Mouse (Mus musculus) liver, embryonic 11.5 days (tissue): ENCODE measurements around the gene 4930402H24Rik. TPM values are rescaled to one million over a fixed set of nuclear protein-coding genes. Genes with fewer than 3 reads are reported as not detected.

Experiments used
- ATAC-seq: fragments of 200-750 bp; cut with Nextera tagmentation; replicated peaks from 2 replicates; pipeline ENCODE4 v1.8.0; 2017; ENCODE audit warnings: moderate number of reproducible peaks, mild to moderate bottlenecking, moderate TSS enrichment, moderate library complexity; ENCODE audit not compliant: low FRiP score
- DNase-seq: peaks from one replicate; pipeline ENCODE4 v3.0.0-alpha.2; 2017; ENCODE audit warnings: low spot score
- H3K27ac ChIP-seq: fragments of 300-500 bp; sonication (generic); 2 replicates; pipeline ENCODE4 v1.5.1; 2014; ENCODE audit warnings: mild to moderate bottlenecking, low read depth, low read length, control low read depth
- H3K27me3 ChIP-seq: fragments of 300-500 bp; sonication (generic); replicated peaks from 2 replicates; pipeline ENCODE4 v1.6.1; 2014; ENCODE audit warnings: low read length, mixed read lengths; ENCODE audit not compliant: control insufficient read depth, insufficient read depth
- H3K36me3 ChIP-seq: fragments of 300-500 bp; sonication (generic); 2 replicates; pipeline ENCODE4 v1.6.1; 2014; ENCODE audit warnings: mild to moderate bottlenecking, low read length, moderate library complexity, mixed read lengths; ENCODE audit not compliant: control insufficient read depth, insufficient read depth
- H3K4me1 ChIP-seq: fragments of 300-500 bp; sonication (generic); replicated peaks from 2 replicates; pipeline ENCODE4 v1.6.1; 2014; ENCODE audit warnings: low read length, mixed read lengths; ENCODE audit not compliant: control insufficient read depth, insufficient read depth
- H3K4me2 ChIP-seq: fragments of 300-500 bp; sonication (generic); 2 replicates; pipeline ENCODE4 v1.6.1; 2014; ENCODE audit warnings: mild to moderate bottlenecking, control low read depth, moderate library complexity
- H3K4me3 ChIP-seq: fragments of 300-500 bp; sonication (generic); 2 replicates; pipeline ENCODE4 v1.5.1; 2014; ENCODE audit warnings: low read depth, low read length, control low read depth
- H3K9ac ChIP-seq: fragments of 300-500 bp; sonication (generic); 2 replicates; pipeline ENCODE4 v1.6.1; 2014; ENCODE audit warnings: low read depth, low read length, control low read depth
- H3K9me3 ChIP-seq: fragments of 300-500 bp; sonication (generic); 2 replicates; pipeline ENCODE4 v1.6.1; 2016; ENCODE audit warnings: low read length, inconsistent platforms, mixed read lengths; ENCODE audit not compliant: control insufficient read depth
- WGBS: fragments of 180-500 bp; shearing (Covaris S2); extraction: QIAGEN DNeasy Blood & Tissue Kit; methylation state at CpG from one replicate; pipeline ENCODE4 v1.1.7; 2014; 5-methylcytosine and 5-hydroxymethylcytosine counted together
- polyA plus RNA-seq: library from polyadenylated mRNA; unstranded; fragments of >200 nt; fragmentation: Nextera tagmentation; extraction: Ambion mirVana; gene quantifications from 2 replicates; pipeline ENCODE4 v1.2.1, GENCODE M21; 2014

4930402H24Rik gene
- polyA plus RNA-seq, 1 experiment from 2014 or later = 20.6 TPM

GRCm38 (mm10) chr2:130749708-130750107, 156.5 kb downstream of the 4930402H24Rik start:
- no peak overlapping the region for H3K4me3 ChIP-seq
- no peak for DNase-seq
- 89% methylated on average over 3 of the region's 3 CpGs for WGBS
- peaks cover 14% of the 10 kb centered on the region for H3K36me3 ChIP-seq
- H3K27ac ChIP-seq = no peak overlapping the region
- H3K9me3 ChIP-seq = no peaks in the 10 kb centered on the region
- H3K27me3 ChIP-seq = no peaks in the 10 kb centered on the region
- H3K4me1 ChIP-seq = 0 out of 2 replicates have a peak, but pooled peaks cover 2% of the 10 kb centered on the region
- H3K4me2 ChIP-seq = no peak overlapping the region
- ATAC-seq = no peak
- H3K9ac ChIP-seq = no peak overlapping the region

DNA sequence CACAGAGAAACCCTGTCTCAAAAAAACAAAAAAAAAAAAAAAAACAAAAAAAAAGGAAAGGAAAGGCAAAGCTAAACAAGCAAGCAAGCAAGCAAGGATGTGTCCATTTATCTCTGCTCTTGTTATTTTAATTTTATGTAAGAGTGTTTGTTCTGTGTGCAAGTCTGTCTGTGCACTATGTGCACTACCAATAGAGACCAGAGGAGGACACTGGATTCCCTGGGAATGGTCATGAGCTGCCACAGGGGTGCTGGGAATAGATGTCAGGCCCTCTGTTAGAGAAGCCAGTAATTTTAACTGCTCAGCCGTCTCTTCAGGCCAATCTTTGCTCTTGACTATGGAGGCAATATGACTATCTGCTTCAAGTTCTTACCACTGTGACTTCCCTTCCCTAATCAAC, 162.6 kb downstream of the 4930402H24Rik start:
- no peak overlapping the region for H3K4me3 ChIP-seq
- DNase-seq = no peak
- no peak overlapping the region for H3K27ac ChIP-seq
- no peaks in the 10 kb centered on the region for H3K27me3 ChIP-seq
- H3K9me3 ChIP-seq = no peaks in the 10 kb centered on the region
- H3K4me2 ChIP-seq = no peak overlapping the region
- WGBS = 86% methylated on average over 1 of the region's 1 CpGs
- H3K36me3 ChIP-seq = peaks cover 18% of the 10 kb centered on the region
- no peak for ATAC-seq
- no peak overlapping the region for H3K9ac ChIP-seq
- no peaks in the 10 kb centered on the region for H3K4me1 ChIP-seq

DNA sequence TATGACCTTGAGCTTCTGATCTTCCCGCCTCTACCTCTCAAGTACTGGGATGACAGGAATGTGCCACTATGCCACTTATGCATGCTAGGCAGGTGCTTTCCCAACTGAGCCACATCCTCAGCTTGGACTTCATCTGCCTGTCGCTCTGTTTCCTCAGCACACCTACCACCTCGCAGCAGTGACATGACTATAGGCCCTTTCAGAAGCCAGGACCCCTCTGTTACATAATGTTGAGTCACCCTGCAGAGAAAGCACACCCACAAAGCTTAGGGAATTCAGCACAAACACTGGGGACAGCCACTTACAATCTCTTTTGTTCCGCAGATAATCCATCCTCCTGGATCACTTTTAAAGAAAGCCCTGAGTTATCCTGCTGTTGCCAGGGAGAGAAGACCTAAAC, 166.1 kb downstream of the 4930402H24Rik start:
- Histone ChIP-seq H3K27me3 (no peaks in the 10 kb centered on the region), H3K9me3 (no peaks in the 10 kb centered on the region), H3K4me1 (no peaks in the 10 kb centered on the region), H3K27ac (no peak overlapping the region), H3K36me3 (peaks cover 6% of the 10 kb centered on the region), H3K4me3 (no peak overlapping the region), H3K4me2 (no peak overlapping the region), H3K9ac (no peak overlapping the region)
- ATAC-seq (no peak), DNase-seq (no peak)
- WGBS = 71% methylated on average over 4 of the region's 4 CpGs

DNA sequence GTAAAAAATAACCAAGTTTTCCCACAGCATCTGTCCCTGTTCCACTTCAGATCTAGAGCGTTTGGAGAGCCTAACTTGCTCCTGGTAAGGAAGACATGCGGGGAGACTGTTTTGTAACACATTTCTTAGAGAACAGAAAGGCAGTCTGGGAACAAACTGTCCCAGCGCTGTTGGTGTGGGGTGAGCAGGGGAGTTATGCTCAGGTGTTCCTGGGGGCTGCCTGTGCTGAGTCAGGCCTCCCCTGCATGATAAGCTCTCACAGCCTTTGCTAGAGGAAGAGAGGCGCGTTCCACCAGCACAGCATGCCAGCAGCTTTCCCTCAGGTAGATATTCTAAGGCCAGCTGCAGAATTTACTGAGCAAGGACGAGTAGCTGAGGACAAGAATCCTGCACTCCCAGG, 168.2 kb downstream of the 4930402H24Rik start:
- no peaks in the 10 kb centered on the region for H3K27me3 ChIP-seq
- no peaks in the 10 kb centered on the region; the same call in 1 of the 2 replicates for H3K36me3 ChIP-seq
- H3K4me1 ChIP-seq = no peaks in the 10 kb centered on the region
- H3K4me3 ChIP-seq = no peak overlapping the region
- no peak overlapping the region for H3K4me2 ChIP-seq
- DNase-seq (no peak), ATAC-seq (no peak)
- H3K9ac ChIP-seq = no peak overlapping the region
- H3K9me3 ChIP-seq = no peaks in the 10 kb centered on the region
- H3K27ac ChIP-seq = no peak overlapping the region
- 80% methylated on average over 6 of the region's 6 CpGs for WGBS

- ATAC-seq = no peak
- H3K4me2 ChIP-seq = no peak overlapping the region
- H3K4me3 ChIP-seq = no peak overlapping the region
- no peaks in the 10 kb centered on the region for H3K4me1 ChIP-seq
- no peak for DNase-seq
- no peaks in the 10 kb centered on the region for H3K9me3 ChIP-seq
- WGBS = 77% methylated on average over 5 of the region's 5 CpGs
- no peak overlapping the region for H3K9ac ChIP-seq
- no peak overlapping the region for H3K27ac ChIP-seq
- no peaks in the 10 kb centered on the region for H3K27me3 ChIP-seq
- no peaks in the 10 kb centered on the region; the same call in none of the 2 replicates for H3K36me3 ChIP-seq
Observed at GRCm38 (mm10) chr2:130735281-130735680, 170.9 kb downstream of the 4930402H24Rik start.

GRCm38 (mm10) chr2:130733444-130733843, 172.8 kb downstream of the 4930402H24Rik start:
- 86% methylated on average over 2 of the region's 3 CpGs for WGBS
- no peak for DNase-seq
- Histone ChIP-seq H3K27ac (no peak overlapping the region), H3K4me2 (no peak overlapping the region), H3K36me3 (peaks cover 12% of the 10 kb centered on the region), H3K9ac (no peak overlapping the region), H3K4me3 (no peak overlapping the region), H3K27me3 (no peaks in the 10 kb centered on the region), H3K9me3 (no peaks in the 10 kb centered on the region), H3K4me1 (no peaks in the 10 kb centered on the region)
- no peak for ATAC-seq

DNA sequence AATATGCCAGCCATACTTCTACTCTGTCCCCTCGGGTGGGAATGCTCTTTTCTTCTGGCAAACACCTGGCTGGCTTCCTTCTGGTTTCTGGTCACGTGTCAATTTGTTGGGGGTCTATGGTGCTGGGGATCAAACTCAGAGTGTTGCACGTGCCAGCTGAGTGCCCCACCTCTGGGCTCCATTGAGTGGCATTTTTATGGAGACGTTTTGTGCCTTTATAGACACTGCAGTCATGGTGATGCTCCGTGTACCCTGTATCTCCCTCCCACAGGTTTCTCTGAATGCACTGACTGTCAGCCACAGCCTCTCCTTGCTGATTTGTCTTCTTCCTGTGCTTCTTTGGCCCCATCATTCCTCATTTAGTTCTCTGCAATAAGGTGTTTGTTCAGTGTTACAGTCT, 174.4 kb downstream of the 4930402H24Rik start:
- H3K4me3 ChIP-seq = no peak overlapping the region
- 75% methylated on average over 5 of the region's 5 CpGs for WGBS
- H3K4me1 ChIP-seq = no peaks in the 10 kb centered on the region
- H3K36me3 ChIP-seq = peaks cover 23% of the 10 kb centered on the region
- DNase-seq (no peak), ATAC-seq (no peak)
- no peak overlapping the region for H3K4me2 ChIP-seq
- H3K9me3 ChIP-seq = peaks cover 3% of the 10 kb centered on the region; the same call in 1 of the 2 replicates
- no peaks in the 10 kb centered on the region for H3K27me3 ChIP-seq
- no peak overlapping the region for H3K9ac ChIP-seq
- H3K27ac ChIP-seq = no peak overlapping the region

- H3K36me3 ChIP-seq = peaks cover 29% of the 10 kb centered on the region
- H3K4me3 ChIP-seq = no peak overlapping the region
- peaks cover 3% of the 10 kb centered on the region; the same call in 1 of the 2 replicates for H3K9me3 ChIP-seq
- no peaks in the 10 kb centered on the region for H3K4me1 ChIP-seq
- H3K27ac ChIP-seq = no peak overlapping the region
- H3K4me2 ChIP-seq = no peak overlapping the region
- WGBS = 72% methylated on average over 9 of the region's 9 CpGs
- H3K27me3 ChIP-seq = no peaks in the 10 kb centered on the region
- ATAC-seq = no peak
- no peak overlapping the region for H3K9ac ChIP-seq
- DNase-seq = no peak
Observed at GRCm38 (mm10) chr2:130730746-130731145, 175.5 kb downstream of the 4930402H24Rik start.

GRCm38 (mm10) chr2:130728906-130729585, 177.2 kb downstream of the 4930402H24Rik start:
- Histone ChIP-seq H3K9ac (no peak overlapping the region), H3K4me1 (no peaks in the 10 kb centered on the region), H3K27me3 (no peaks in the 10 kb centered on the region), H3K4me2 (no peak overlapping the region), H3K9me3 (peaks cover 3% of the 10 kb centered on the region; the same call in 1 of the 2 replicates), H3K36me3 (peaks cover 29% of the 10 kb centered on the region), H3K27ac (no peak overlapping the region), H3K4me3 (no peak overlapping the region)
- ATAC-seq (no peak), DNase-seq (no peak)
- 97% methylated on average over 2 of the region's 2 CpGs for whole genome bisulfite sequencing
